Mouse (Mus musculus): Measurements from ENCODE around the gene Cnn2.
"Not testable (repeated sequence)": the region's sequence is repeated elsewhere in the genome, so short reads cannot be mapped to it uniquely, and the experiment has no call there.

Gene Cnn2

DNA sequence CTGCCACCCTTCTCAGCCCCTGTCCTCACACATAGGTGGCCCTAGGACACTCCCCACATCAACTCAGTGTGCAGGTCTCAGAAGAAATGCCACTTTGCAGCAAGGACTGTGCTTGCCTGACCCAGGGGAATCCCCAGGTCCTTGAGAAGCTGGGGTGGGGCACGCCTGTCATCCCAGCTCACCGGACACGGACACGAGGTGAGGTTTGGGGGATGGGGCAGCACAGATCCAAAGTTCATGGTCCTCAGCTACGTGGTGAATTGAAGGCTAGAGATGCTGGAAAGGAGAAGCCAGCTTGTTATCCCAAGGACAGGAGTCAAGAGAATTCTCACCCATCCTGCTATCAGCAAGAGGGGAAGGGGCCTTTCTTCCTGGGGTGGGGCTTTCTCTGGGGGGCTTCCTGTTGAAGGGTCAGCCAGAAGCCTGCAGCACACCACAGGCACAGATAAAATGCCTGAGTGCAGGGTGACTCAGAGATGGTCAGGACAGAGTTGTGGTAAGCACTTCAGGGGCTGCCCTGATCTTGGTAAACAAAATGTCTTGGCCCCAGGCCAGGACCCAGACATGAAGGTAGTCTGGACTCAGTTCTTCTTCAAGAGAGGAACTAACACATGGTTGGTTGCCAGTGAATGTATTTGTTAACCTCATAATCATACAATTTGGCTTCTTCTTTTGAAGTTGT, 44.6 kb downstream of the Cnn2 start:
- in situ Hi-C loops (cut with MboI, MseI), result loop anchor here in 1 of 2 experiments (5.0 kb wide), 1 partner anchor 46 kb away; the partner anchor contains the start of gene Cnn2

DNA sequence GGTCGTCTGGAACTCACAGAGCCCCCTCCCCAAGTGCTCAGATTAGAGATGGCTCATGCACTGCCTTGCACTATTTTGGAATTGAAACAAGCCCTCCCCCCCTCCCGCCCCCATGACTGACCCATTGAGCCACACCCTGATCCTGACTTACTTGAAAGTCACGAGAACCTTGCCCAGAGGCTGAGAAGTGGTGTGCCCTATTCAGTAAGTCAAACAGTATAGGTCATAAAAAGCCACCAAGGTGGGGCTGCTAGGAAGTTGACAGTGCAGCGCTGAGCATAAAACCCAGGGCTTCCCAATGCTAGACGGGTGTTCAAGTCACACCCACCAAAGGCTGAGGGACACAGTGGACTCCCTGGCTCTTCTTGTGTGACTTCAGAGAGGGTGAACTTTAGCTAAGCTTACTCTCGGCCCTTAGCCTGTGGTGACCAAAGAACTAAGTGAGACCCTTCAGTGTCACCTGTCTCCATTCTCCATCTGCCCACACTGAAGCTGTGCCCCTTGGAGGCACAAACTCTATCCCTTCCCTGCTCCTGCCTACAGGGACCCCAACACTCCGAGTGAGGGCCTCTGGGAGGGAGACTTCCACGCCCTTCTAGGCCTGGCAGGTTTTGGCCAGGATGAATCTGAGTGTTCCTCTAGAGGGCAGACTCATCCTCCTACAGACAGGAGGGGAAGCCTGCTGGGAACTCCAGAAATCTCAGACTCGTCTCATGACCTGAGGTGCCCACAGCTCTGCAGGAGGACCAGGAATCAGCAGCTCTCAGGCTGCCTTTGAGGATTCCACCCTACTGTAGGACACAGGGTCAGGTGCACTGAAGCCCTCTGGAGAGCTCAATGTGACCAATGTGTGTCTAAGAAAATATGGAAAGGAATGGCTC, 45.4 kb downstream of the Cnn2 start:
- in situ Hi-C loops (cut with MboI, MseI), result loop anchor here in 1 of 2 experiments (5.0 kb wide), 1 partner anchor 46 kb away; the partner anchor contains the start of gene Cnn2

DNA sequence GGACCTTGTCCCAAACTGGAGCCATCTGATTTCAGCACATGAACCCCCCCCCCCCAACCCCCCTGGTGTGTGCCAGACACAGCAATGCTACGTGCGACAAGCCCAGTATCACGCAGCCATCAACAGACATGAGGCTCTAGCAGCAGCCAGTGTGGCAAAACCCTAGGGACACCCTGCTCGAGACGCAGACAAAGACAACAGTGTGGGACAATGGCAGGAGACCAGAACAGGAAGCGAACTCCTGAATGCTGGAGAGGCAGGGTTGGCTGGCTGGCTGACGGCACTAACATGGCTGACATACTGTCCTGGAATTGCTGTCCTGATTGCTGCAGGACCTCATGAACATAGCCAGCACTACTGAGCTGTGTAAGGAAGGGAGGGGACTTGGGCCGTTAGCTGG, 46.8 kb downstream of the Cnn2 start:
- in situ Hi-C loops (cut with MboI, MseI), result no loop called here

DNA sequence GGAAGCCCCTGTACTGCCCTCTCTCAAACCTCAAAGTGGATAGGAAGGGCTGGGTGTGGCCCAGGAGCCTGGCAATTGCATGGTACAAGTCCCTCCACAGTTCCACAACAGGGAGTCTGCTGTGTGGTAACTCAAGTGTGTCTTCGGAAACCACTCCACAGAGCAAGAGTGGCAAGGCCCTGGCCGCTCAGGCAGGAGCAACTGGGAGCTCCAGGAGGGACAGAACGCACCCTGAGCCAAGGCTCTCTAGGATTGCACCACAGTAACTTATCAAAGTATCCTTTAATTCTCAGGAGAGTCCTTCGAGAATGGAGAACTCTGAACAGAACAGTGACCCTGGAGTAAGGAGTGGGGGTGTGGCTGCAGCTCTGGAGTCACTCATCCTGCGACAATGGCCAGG, 47.3 kb downstream of the Cnn2 start:
- in situ Hi-C loops (cut with MboI, MseI), result no loop called here

DNA sequence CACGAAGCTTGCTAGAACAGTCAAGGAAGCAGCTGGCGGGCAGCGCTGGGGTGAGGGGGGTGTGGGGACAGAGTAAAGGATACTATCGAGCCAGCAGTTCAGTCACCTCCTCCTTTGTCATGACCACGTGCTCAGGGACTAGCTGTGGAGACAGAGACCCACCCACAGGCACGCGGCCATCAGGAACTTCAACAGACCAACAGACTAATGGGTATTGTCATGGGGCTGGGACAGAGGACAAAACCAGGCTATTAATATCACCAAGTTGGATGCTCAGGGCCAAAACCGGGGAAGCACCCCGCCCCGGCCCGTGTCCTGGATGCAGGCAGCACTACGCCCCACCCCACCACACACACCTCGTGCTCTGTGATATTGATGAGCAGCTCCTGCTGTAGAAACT, 48.4 kb downstream of the Cnn2 start:
- in situ Hi-C loops (cut with MboI, MseI), result no loop called here

DNA sequence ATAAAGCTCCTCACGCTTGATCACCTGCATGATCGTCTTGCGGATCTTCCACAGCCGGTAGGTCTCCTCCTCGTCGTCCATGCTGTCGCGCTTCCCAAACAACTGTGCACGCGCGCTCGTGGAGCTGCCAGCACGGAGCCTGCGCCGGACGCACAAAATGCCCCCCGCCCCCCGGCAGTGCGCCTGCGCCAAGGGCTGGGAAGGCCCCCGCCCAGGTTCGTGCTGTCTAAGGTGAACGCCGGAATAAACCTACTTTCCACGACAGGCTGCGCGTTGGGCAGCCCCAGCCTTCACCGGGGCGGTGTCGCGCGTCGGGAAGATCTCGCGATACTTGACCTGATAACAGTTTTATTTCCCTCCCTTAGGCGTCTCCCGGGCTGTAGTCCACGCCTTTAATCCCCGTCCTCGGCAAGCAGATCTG, 51.2 kb downstream of the Cnn2 start, which contains the start of gene Polr2e:
Gene Polr2e (minus strand): TSS at position 237 of the 421 bp plus-strand sequence.
- in situ Hi-C loops (cut with MboI, MseI), result no loop called here

DNA sequence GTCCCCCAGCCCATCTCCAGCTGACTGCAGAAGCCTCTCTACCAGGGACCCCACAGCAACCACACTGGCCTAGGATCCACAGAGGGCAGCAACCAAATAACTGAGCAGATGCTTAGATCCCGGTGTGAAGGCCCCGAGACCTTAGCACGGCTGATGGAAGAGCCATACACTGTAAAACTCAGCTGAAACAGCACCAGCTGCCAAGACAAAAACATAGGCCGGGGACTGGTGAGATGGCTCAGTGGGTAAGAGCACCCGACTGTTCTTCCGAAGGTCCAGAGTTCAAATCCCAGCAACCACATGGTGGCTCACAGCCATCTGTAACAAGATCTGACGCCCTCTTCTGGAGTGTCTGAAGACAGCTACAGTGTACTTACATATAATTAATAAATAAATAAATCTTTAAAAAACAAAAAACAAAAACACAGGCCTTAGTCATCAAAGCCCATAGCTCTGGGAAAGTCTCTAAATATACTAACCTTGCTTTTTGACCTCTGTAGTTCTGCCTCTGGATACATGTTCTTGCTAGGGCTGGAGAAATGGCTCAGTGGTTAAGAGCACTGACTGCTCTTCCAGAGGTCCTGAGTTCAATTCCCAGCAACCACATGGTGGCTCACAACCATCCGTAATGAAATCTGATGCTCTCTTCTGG, 53.2 kb downstream of the Cnn2 start:
- in situ Hi-C loops (cut with MboI, MseI), result not testable (repeated sequence)

DNA sequence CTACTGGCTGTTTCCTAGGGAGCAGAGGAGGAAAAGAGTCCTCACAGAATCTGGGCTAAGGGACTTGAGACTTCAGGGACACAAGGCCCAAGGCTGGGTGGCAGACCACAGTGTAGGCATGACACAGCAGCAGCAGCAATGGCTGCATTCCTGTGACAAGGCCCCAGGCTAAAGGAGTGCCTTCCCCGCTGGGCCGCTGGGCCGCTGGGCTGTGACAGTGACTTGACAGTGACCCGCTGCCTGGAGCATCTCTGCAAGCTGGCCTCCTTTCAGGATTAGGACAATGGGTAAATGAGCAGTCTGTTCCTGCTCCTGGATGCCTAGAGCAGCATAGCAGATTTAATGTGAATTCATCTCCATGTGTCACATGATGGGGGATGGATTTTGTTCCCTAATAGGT, 55.7 kb downstream of the Cnn2 start:
- in situ Hi-C loops (cut with MboI, MseI), result no loop called here

DNA sequence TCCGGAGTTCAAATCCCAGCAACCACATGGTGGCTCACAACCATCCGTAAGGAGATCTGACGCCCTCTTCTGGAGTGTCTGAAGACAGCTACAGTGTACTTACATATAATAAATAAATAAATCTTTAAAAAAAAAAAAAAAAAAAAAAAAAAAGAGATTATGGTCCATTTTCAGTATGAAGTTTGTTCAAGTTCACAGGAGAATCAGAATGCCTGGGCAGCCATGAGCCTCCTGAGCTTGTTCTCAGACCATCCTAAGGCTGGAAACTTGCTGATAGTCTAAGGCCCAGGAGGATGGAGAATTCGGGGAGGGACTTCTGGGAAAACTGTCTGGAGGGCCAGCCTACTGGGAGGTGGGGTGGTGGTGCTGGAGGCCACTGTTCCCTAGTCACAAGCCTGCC, 57.0 kb downstream of the Cnn2 start:
- in situ Hi-C loops (cut with MboI, MseI), result loop anchor here in 1 of 2 experiments (5.0 kb wide), 1 partner anchor 358 kb away; the partner anchor contains the start of gene Gzmm

All from T-helper 17 cell (primary cell).